Mouse (Mus musculus) forebrain, embryonic 10.5 days (tissue): ENCODE measurements around the gene Tie1. TPM values are rescaled to one million over a fixed set of nuclear protein-coding genes. Genes with fewer than 3 reads are reported as not detected.

ENCODE experiments used
- DNase-seq: peaks from one replicate; pipeline ENCODE4 v3.0.0-alpha.2; 2017; ENCODE audit warnings: low spot score; ENCODE audit errors: extremely low spot score
- H3K27ac ChIP-seq: fragments of 300-500 bp; sonication (generic); 2 replicates; pipeline ENCODE4 v1.5.1; 2016; ENCODE audit warnings: mild to moderate bottlenecking
- H3K27me3 ChIP-seq: fragments of 300-500 bp; sonication (generic); 2 replicates; pipeline ENCODE4 v1.6.1; 2016; ENCODE audit warnings: mild to moderate bottlenecking; ENCODE audit not compliant: poor library complexity, severe bottlenecking
- H3K36me3 ChIP-seq: fragments of 300-500 bp; sonication (generic); replicated peaks from 2 replicates; pipeline ENCODE4 v1.6.1; 2016; ENCODE audit warnings: mild to moderate bottlenecking, moderate library complexity
- H3K4me1 ChIP-seq: fragments of 300-500 bp; sonication (generic); 2 replicates; pipeline ENCODE4 v1.6.1; 2016
- H3K4me3 ChIP-seq: fragments of 300-500 bp; sonication (generic); 2 replicates; pipeline ENCODE4 v1.5.1; 2016; ENCODE audit warnings: mild to moderate bottlenecking, moderate library complexity
- H3K9me3 ChIP-seq: fragments of 300-500 bp; sonication (generic); 2 replicates; pipeline ENCODE4 v1.6.1; 2016; ENCODE audit warnings: mild to moderate bottlenecking, moderate library complexity
- WGBS: fragments of 180-500 bp; shearing (Covaris S2); methylation state at CpG from one replicate; pipeline ENCODE4 v1.1.7; 2016; 5-methylcytosine and 5-hydroxymethylcytosine counted together
- polyA plus RNA-seq: library from polyadenylated mRNA; unstranded; fragments of >200 nt; fragmentation: Nextera tagmentation; extraction: Ambion mirVana; gene quantifications from 2 replicates; pipeline ENCODE4 v1.2.1, GENCODE M21; 2016

Gene Tie1
- polyA plus RNA-seq: 12.8 and 13.6 TPM in 2 replicates

DNA sequence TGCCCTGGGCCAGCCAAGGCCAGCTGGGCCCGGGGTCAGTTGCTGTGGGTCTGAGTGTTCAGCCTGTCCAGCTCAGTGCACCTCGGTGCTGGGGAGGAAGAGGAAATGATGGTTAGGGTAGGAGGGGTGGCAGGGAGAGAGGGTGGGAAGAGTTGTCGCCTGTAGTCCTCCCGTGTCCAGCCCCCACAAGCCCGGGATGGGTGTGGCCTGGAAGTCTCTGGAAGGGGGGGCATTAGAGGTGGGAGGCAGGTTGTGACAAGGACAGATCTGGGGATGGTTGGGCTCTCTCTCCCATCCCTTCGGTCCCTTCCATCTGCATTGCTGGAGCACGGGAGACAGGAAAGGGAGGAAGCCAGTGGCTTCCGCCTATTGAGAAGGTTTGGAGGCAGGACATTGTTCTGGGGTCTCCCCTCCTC, at the start of gene Tie1:
Gene Tie1, minus strand, starts transcription at position 345 of the 416 bp plus-strand sequence.
- Histone ChIP-seq H3K4me1 (peaks cover 7% of the 10 kb centered on the region), H3K4me3 (peak within 1 kb of the TSS; percentile 12; the same call in 1 of the 2 replicates), H3K27ac (peak within 1 kb of the TSS; percentile 44; the same call in 1 of the 2 replicates), H3K36me3 (no peaks in the 10 kb centered on the region), H3K9me3 (no peaks in the 10 kb centered on the region), H3K27me3 (no peaks in the 10 kb centered on the region)
- no peak for DNase-seq
- WGBS: 87% methylated on average over 8 of the region's 8 CpGs

GRCm38 (mm10) chr4:118537801-118538200, 47.9 kb upstream of the Tie1 start:
- Histone ChIP-seq H3K36me3 (no peaks in the 10 kb centered on the region), H3K9me3 (no peaks in the 10 kb centered on the region), H3K4me1 (peaks cover 14% of the 10 kb centered on the region), H3K4me3 (no peak overlapping the region), H3K27ac (no peak overlapping the region), H3K27me3 (peaks cover 35% of the 10 kb centered on the region)
- WGBS: 52% methylated on average over 6 of the region's 6 CpGs
- no peak for DNase-seq

DNA sequence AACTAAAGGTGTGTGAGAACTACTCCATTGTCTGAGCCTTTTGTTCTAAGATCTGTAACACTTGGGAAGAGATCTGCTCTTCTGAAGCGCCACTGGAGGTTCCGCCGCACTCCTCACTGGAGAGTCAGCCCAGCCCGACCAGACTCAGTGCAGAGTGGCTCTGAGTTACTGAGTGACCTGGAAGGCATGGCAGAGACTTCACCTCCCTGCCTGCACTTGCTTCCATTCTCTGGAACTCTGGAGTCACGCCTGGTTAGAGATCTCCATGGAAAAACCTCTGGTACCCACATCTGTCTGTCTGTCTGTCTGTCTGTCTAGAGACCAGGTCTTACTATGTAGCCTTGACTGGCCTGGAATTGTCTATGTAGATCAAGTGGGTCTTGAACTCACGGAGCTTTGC, 45.7 kb upstream of the Tie1 start:
- H3K4me3 ChIP-seq: no peak overlapping the region
- peaks cover 23% of the 10 kb centered on the region for H3K4me1 ChIP-seq
- H3K27me3 ChIP-seq: peaks cover 17% of the 10 kb centered on the region
- WGBS: 84% methylated on average over 6 of the region's 6 CpGs
- no peaks in the 10 kb centered on the region for H3K9me3 ChIP-seq
- no peak overlapping the region for H3K27ac ChIP-seq
- no peaks in the 10 kb centered on the region for H3K36me3 ChIP-seq
- DNase-seq: no peak

GRCm38 (mm10) chr4:118533605-118534004, 43.7 kb upstream of the Tie1 start:
- H3K36me3 ChIP-seq: no peaks in the 10 kb centered on the region
- H3K4me3 ChIP-seq: no peak overlapping the region
- no peak overlapping the region for H3K27ac ChIP-seq
- 0 out of 2 replicates have a peak, but pooled peaks cover 1% of the 10 kb centered on the region for H3K27me3 ChIP-seq
- peaks cover 12% of the 10 kb centered on the region for H3K4me1 ChIP-seq
- no peak for DNase-seq
- H3K9me3 ChIP-seq: no peaks in the 10 kb centered on the region
- 89% methylated on average over 7 of the region's 7 CpGs for WGBS

DNA sequence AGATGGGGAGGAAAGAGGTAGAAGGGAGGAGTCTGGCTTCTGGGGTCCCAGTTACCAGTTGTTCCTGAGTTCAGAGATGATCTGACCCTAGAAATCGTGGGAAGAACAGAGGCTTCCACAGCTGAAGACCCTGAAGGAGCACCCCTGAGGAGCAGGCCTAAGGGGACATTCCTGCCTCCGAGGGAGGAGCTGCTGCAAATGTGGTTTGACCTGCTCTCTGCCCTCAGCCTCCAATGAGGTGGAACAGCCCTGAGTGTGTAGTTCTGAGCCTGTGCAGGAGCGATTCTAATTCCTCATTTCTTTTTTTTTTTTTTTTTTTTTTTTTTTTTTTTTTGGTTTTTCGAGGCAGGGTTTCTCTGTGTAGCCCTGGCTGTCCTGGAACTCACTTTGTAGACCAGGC, 43.3 kb upstream of the Tie1 start:
- WGBS: 76% methylated on average over 3 of the region's 4 CpGs
- no peaks in the 10 kb centered on the region for H3K9me3 ChIP-seq
- DNase-seq: no peak
- H3K36me3 ChIP-seq: no peaks in the 10 kb centered on the region
- peaks cover 12% of the 10 kb centered on the region for H3K4me1 ChIP-seq
- H3K4me3 ChIP-seq: no peak overlapping the region
- no peaks in the 10 kb centered on the region for H3K27me3 ChIP-seq
- no peak overlapping the region for H3K27ac ChIP-seq

GRCm38 (mm10) chr4:118532663-118533062, 42.8 kb upstream of the Tie1 start:
- Histone ChIP-seq H3K27ac (no peak overlapping the region), H3K9me3 (no peaks in the 10 kb centered on the region), H3K4me3 (no peak overlapping the region), H3K4me1 (peaks cover 16% of the 10 kb centered on the region), H3K36me3 (no peaks in the 10 kb centered on the region), H3K27me3 (no peaks in the 10 kb centered on the region)
- WGBS: 85% methylated on average over 5 of the region's 5 CpGs
- DNase-seq: no peak

DNA sequence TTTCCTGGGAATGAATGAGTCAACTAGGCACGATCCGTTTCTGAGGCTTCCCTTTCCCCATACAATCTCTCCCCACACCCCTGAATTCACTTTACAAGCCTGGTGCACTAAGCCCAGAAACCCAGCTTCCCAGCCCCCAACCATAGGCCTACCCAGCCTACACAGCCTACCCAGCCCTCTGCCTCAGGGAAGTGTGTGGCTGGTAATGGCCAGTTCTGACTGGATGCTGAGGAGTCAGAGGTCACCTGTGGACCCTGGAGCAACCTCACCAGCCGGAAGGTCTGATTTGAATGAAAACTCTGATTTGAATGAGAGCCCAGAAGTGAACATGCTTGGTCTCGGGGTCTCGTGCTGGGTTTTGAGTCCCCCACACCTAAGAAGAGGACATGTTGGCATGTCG, 37.9 kb upstream of the Tie1 start:
- no peaks in the 10 kb centered on the region for H3K36me3 ChIP-seq

GRCm38 (mm10) chr4:118527335-118527681, 37.4 kb upstream of the Tie1 start:
- Histone ChIP-seq H3K4me1 (peaks cover 29% of the 10 kb centered on the region), H3K4me3 (no peak overlapping the region), H3K27me3 (no peaks in the 10 kb centered on the region), H3K9me3 (no peaks in the 10 kb centered on the region), H3K36me3 (no peaks in the 10 kb centered on the region), H3K27ac (0 out of 2 replicates have a peak overlapping the region, but pooled peaks have one; percentile 15)
- 42% methylated on average over 5 of the region's 5 CpGs for WGBS
- no peak for DNase-seq

More for the DNA sequence above, 37.9 kb upstream of the Tie1 start:
- no peak overlapping the region for H3K4me3 ChIP-seq
- peaks cover 29% of the 10 kb centered on the region for H3K4me1 ChIP-seq
- DNase-seq: no peak
- 80% methylated on average over 6 of the region's 6 CpGs for WGBS
- no peaks in the 10 kb centered on the region for H3K9me3 ChIP-seq
- no peaks in the 10 kb centered on the region for H3K27me3 ChIP-seq
- no peak overlapping the region for H3K27ac ChIP-seq

GRCm38 (mm10) chr4:118526408-118527334, 36.8 kb upstream of the Tie1 start, which contains the start of gene 2610528J11Rik:
TSS of gene 2610528J11Rik (plus strand) at chr4:118526999.
- WGBS: 33% methylated on average over 17 of the region's 17 CpGs
- Histone ChIP-seq H3K4me1 (peaks cover 23% of the 10 kb centered on the region), H3K27ac (peak within 1 kb of the TSS; percentile 51; the same call in 1 of the 2 replicates), H3K27me3 (no peaks in the 10 kb centered on the region), H3K36me3 (no peaks in the 10 kb centered on the region), H3K4me3 (no peak within 1 kb of the TSS), H3K9me3 (no peaks in the 10 kb centered on the region)
- no peak for DNase-seq

DNA sequence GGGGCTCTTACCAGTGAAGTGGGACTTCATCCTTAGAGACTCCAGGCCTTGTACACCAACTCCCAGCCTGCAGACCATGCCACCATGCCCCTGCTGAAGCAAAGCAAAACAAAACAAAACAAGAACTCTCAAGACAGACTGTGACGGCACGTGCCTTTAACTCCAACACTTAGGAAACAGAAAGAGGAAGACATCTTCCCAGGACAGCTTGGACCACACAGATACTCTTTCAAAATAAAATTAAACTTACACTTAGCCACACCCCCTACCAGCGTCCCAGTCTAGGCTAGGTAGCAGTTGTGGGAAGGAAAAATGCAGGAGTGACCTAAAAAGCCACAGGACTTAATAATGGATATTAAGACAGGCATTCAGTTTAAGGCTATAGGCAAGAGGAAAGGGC, 35.9 kb upstream of the Tie1 start:
- DNase-seq: no peak
- Histone ChIP-seq H3K27me3 (no peaks in the 10 kb centered on the region), H3K27ac (no peak overlapping the region), H3K4me1 (peaks cover 17% of the 10 kb centered on the region), H3K36me3 (no peaks in the 10 kb centered on the region), H3K4me3 (no peak overlapping the region), H3K9me3 (no peaks in the 10 kb centered on the region)
- 72% methylated on average over 3 of the region's 3 CpGs for WGBS

GRCm38 (mm10) chr4:118523976-118524375, 34.1 kb upstream of the Tie1 start:
- H3K4me3 ChIP-seq: no peak overlapping the region
- H3K36me3 ChIP-seq: no peaks in the 10 kb centered on the region
- DNase-seq: no peak
- H3K4me1 ChIP-seq: peaks cover 17% of the 10 kb centered on the region
- no peaks in the 10 kb centered on the region for H3K9me3 ChIP-seq
- H3K27me3 ChIP-seq: no peaks in the 10 kb centered on the region
- H3K27ac ChIP-seq: no peak overlapping the region
- 93% methylated on average over 7 of the region's 7 CpGs for WGBS

- WGBS: 92% methylated on average over 7 of the region's 7 CpGs
- H3K27ac ChIP-seq: no peak overlapping the region
- H3K36me3 ChIP-seq: no peaks in the 10 kb centered on the region
- DNase-seq: no peak
- no peaks in the 10 kb centered on the region for H3K9me3 ChIP-seq
- H3K27me3 ChIP-seq: peaks cover 16% of the 10 kb centered on the region
- no peak overlapping the region for H3K4me3 ChIP-seq
- H3K4me1 ChIP-seq: peaks cover 14% of the 10 kb centered on the region
Measured at GRCm38 (mm10) chr4:118522248-118522647, 32.4 kb upstream of the Tie1 start.

- no peaks in the 10 kb centered on the region for H3K36me3 ChIP-seq
- H3K9me3 ChIP-seq: no peaks in the 10 kb centered on the region
- H3K4me1 ChIP-seq: peaks cover 24% of the 10 kb centered on the region
- DNase-seq: no peak
- WGBS: 71% methylated on average over 5 of the region's 5 CpGs
- H3K27me3 ChIP-seq: peaks cover 29% of the 10 kb centered on the region
- H3K4me3 ChIP-seq: no peak overlapping the region
- no peak overlapping the region for H3K27ac ChIP-seq
Measured at GRCm38 (mm10) chr4:118518208-118518607, 28.3 kb upstream of the Tie1 start.
